Mouse (Mus musculus): ENCODE data around the gene Itga7. TPM values are rescaled to one million over a fixed set of nuclear protein-coding genes. Genes with fewer than 3 reads are reported as not detected.

Gene Itga7
- polyA plus RNA-seq, 1 experiment from 2014 or later, result 5.2 TPM

DNA sequence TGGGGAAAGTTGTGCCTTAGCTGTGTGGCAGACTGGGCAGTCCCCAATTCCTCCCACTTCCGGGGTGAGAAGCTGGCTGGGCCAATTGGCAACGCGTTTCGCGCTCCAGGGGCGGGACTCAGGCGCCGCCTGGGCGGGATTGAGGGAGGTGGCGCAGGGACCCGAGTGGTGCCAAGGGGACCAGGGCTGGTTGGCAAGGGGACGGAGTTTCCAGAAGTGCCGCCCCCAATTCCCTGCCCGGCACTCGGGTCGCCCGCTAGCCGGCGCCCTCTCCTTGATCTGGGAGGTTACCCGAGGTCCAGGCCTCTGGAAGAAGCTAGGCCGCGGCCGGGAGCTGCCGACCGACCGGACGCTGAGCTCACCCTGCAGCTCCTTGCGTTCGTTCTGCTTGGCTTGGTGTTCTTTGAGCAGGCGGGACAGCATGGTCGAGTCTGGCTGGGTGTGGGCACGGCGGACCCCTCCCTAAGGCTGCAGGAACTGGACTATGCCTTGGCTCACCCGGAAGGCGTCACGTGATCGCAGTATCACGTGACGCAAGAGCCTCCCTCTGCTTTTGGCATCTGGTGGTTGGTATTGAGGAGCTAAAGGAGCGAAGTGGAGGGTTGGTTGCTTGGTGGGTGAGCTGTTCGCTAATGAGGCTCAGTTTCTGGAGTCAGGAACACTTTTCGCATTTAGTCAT, 10.5 kb upstream of the Itga7 start:
- peaks cover 53% of the 10 kb centered on the region for H3K4me1 ChIP-seq
- H3K9ac ChIP-seq, result peak overlapping the region; percentile 82
- H3K27me3 ChIP-seq (replicated peaks), result no peaks in the 10 kb centered on the region
- peak; percentile 96 for ATAC-seq (ENCODE audit: insufficient read depth, low FRiP score, low read depth)
- peak overlapping the region; percentile 89 for H3K4me2 ChIP-seq
- H3K27ac ChIP-seq, result peak overlapping the region; percentile 98
- WGBS, result under 1% methylated on average over 42 of the region's 42 CpGs
- H3K9me3 ChIP-seq, result no peaks in the 10 kb centered on the region
- H3K36me3 ChIP-seq, result no peaks in the 10 kb centered on the region
- H3K4me3 ChIP-seq (replicated peaks), result peak overlapping the region; percentile 93

DNA sequence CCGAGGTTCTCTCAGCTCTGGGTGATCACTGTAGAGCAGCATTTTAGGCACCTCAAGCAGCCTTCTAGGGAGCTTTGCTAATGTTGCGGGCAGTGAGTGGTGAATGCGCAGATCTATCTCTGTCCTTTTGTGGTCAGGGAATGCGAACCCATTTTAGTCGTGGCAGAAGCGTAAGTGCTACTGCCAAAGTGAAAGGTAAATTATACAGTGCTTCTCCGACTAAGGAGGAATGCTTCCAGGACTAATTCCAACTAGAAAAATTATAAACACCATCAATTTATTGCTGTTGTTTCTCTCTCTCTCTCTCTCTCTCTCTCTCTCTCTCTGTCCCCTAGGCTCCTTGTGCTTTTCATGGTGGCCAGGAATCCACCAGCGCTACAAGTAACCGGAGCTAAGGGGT, 9.7 kb upstream of the Itga7 start, which contains the start of gene Bloc1s1:
Gene Bloc1s1, minus strand, starts transcription at position 101 of the 400 bp plus-strand sequence.
- Histone ChIP-seq H3K27me3 (replicated peaks) (no peaks in the 10 kb centered on the region), H3K4me2 (peak within 1 kb of the TSS; percentile 89), H3K27ac (peak within 1 kb of the TSS; percentile 98), H3K9me3 (no peaks in the 10 kb centered on the region), H3K9ac (peak within 1 kb of the TSS; percentile 82), H3K36me3 (no peaks in the 10 kb centered on the region), H3K4me1 (peaks cover 47% of the 10 kb centered on the region), H3K4me3 (replicated peaks) (peak within 1 kb of the TSS; percentile 93)
- no peak for ATAC-seq (ENCODE audit: insufficient read depth, low FRiP score, low read depth)
- 51% methylated on average over 9 of the region's 9 CpGs for WGBS

DNA sequence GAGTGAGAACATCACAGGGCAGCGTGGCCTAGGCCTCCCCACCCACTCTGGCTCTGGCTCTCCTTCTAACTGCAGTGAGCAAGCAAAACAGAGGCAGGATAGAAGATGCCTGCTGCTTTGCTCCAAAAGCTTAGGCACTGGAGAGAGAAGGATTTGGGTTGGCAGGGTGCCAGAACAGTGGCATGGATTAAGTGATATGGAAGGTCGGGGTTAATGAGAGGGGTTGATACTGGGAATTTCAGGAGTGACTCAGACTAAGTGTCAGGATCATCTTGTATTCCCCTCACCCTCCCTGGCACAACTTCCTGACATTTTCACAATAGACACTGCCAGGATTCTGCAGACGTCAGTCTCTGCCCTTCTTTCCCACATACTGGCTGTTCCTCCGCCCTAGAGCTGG, 5.3 kb upstream of the Itga7 start:
- no peak for ATAC-seq (ENCODE audit: insufficient read depth, low FRiP score, low read depth)
- H3K4me1 ChIP-seq, result peaks cover 10% of the 10 kb centered on the region; the same call in 1 of the 2 replicates
- no peak overlapping the region for H3K4me2 ChIP-seq
- H3K36me3 ChIP-seq, result no peaks in the 10 kb centered on the region
- peaks cover 23% of the 10 kb centered on the region for H3K27me3 ChIP-seq (replicated peaks)
- no peaks in the 10 kb centered on the region for H3K9me3 ChIP-seq
- no peak overlapping the region for H3K9ac ChIP-seq
- no peak overlapping the region for H3K27ac ChIP-seq
- 44% methylated on average over 4 of the region's 4 CpGs for WGBS
- H3K4me3 ChIP-seq (replicated peaks), result no peak overlapping the region

DNA sequence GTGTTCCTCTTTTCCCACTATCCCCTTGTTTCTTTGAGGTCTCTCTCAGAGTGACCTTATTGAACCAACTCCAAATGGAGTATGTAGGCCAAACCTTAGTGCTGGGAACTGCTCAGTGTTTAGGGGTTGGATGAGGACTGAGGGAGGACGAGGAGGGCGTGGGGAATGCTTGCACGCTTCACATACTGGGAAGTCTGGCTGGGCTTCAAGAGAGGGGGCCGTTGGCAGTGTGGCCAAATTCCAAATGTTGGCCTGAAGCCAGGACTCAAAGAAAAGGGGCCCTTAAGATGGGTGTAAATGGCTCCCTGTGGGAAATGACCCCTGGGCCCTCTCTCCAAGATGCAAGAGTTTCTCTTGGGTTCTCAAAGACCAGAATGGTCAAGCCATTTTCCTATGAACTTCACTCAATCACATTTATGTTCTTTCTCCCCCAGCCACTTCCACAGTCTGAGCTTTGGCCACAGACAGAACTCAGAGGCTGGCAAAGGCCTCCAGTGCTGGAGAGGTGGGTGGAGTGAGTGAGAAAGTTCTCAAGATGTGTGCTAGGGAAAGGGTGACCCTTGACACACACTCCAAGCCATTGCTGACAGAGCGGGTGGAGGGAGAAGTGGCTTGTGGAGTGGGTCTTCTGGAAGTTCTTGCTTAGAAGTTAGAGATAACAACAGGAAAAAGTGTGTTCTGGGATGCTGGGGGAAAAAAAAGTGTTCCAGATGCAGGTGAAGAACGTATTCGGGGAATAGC, 3.8 kb upstream of the Itga7 start:
- 66% methylated on average over 7 of the region's 7 CpGs for whole genome bisulfite sequencing
- Histone ChIP-seq H3K9me3 (no peaks in the 10 kb centered on the region), H3K36me3 (no peaks in the 10 kb centered on the region), H3K4me1 (0 out of 2 replicates have a peak, but pooled peaks cover 5% of the 10 kb centered on the region), H3K4me2 (no peak overlapping the region), H3K9ac (no peak overlapping the region), H3K27me3 (replicated peaks) (peaks cover 37% of the 10 kb centered on the region), H3K27ac (no peak overlapping the region), H3K4me3 (replicated peaks) (no peak overlapping the region)
- no peak for ATAC-seq (ENCODE audit: insufficient read depth, low FRiP score, low read depth)

DNA sequence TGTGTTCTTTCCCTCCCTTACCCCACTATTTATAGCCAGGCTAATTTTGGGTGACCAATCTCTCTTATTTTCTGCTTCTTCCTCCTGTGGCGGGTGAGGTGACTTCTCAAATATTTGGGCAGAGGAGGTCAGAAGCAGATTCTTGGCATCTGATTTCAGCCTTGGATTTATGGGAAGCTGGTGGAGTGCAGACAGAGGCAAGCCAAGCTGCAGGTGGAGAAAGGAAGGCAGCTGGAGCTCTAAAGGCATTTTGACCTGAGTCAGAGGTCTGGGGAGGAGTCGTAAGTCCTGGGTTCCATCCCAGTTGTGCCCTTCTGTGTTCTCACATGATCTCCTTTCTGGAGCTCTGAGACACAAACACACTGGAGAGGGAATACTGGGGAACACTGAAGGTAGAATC, 2.2 kb upstream of the Itga7 start:
- no peaks in the 10 kb centered on the region for H3K36me3 ChIP-seq
- no peak overlapping the region for H3K27ac ChIP-seq
- peaks cover 48% of the 10 kb centered on the region for H3K27me3 ChIP-seq (replicated peaks)
- H3K4me1 ChIP-seq, result 0 out of 2 replicates have a peak, but pooled peaks cover 5% of the 10 kb centered on the region
- H3K4me3 ChIP-seq (replicated peaks), result no peak overlapping the region
- WGBS, result 44% methylated on average over 2 of the region's 2 CpGs
- H3K9ac ChIP-seq, result no peak overlapping the region
- H3K9me3 ChIP-seq, result no peaks in the 10 kb centered on the region
- H3K4me2 ChIP-seq, result no peak overlapping the region
- no peak for ATAC-seq (ENCODE audit: insufficient read depth, low FRiP score, low read depth)

DNA sequence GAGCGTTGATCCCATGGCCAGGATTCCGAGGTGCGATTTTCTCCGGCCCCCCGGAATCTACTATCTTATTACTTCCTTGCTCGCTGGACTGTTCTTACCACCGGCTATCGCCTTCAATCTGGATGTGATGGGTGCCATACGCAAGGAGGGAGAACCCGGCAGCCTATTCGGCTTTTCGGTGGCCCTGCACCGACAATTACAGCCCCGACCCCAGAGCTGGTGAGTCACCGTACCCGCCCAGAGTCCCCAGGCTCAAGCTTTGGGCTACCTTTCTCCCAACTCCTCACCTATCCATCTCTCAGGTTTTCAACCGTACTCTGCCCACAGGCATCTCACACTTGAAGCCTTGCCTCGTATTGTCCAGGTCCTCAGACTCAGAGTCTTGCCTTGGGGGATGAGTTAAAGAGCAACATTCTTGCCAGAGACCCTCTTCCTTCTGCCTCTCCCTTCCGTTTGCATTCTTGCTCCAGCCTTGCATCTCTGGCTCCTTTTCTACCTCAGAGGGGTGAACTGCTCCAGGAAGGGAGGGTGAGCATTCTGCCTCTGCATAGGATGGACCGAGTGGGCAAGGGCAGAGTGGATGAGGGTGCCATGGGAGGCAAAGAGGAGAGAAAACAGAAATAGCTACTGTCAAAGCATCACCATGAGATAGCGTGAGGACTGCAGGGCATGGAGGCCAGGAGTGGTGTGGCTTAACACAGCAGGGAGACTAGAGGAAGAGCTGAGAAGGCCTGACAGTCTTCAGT, 531 bp downstream of the Itga7 start:
- no peak for ATAC-seq (ENCODE audit: insufficient read depth, low FRiP score, low read depth)

DNA sequence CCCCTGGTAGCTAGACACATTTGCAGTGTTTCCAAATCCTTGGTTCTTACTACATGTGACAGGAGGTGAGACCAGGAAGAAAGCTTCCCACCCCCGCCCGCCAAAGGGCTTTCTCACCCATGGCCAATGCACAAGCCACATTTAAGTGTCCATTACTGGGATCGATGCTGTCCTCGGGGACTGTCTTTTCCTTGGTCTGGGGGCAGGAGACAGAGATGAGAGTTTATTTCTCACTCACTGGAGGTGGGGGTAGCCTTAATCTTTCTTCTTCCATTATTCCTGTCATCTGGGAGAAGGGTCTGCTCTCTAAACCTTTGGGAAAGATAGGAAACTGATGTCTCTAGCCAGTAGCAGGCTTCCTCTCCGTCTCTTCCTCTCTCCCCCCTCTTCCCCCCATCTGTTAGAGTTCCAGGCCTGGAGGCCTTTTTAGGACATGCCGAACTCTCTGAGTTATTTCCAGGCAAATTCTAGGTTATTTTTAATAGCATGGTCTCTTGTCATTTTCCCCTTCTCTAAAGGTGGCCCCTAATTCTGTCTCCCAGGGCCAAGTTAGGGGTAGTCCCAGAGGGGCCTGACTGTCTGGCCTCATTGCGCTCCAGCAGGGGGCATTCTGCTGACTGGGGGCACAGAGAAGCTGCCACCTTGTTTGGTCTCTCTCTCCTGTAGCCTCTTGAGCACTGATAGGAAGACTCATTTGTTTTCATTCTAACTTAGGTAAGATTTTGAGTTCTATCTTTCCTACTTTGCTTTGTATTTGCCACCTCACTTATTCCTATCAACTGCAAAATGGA, 1.6 kb downstream of the Itga7 start:
- peak overlapping the region; percentile 86; the same call in 1 of the 2 replicates for H3K4me2 ChIP-seq
- no peak overlapping the region for H3K9ac ChIP-seq
- H3K27me3 ChIP-seq (replicated peaks), result peaks cover 50% of the 10 kb centered on the region
- H3K36me3 ChIP-seq, result no peaks in the 10 kb centered on the region
- no peak overlapping the region for H3K27ac ChIP-seq
- no peaks in the 10 kb centered on the region for H3K9me3 ChIP-seq
- H3K4me1 ChIP-seq, result 0 out of 2 replicates have a peak, but pooled peaks cover 5% of the 10 kb centered on the region
- WGBS, result 58% methylated on average over 7 of the region's 7 CpGs
- ATAC-seq (ENCODE audit: insufficient read depth, low FRiP score, low read depth), result no peak
- no peak overlapping the region; the same call in 1 of the 2 replicates for H3K4me3 ChIP-seq (replicated peaks)

More for the DNA sequence above, 531 bp downstream of the Itga7 start:
- no peak overlapping the region for H3K9ac ChIP-seq
- WGBS, result 4% methylated on average over 21 of the region's 21 CpGs
- H3K4me2 ChIP-seq, result peak overlapping the region; percentile 86
- H3K4me1 ChIP-seq, result 0 out of 2 replicates have a peak, but pooled peaks cover 5% of the 10 kb centered on the region
- H3K27ac ChIP-seq, result no peak overlapping the region
- no peaks in the 10 kb centered on the region for H3K36me3 ChIP-seq
- H3K4me3 ChIP-seq (replicated peaks), result peak overlapping the region; percentile 39
- H3K9me3 ChIP-seq, result no peaks in the 10 kb centered on the region
- peaks cover 50% of the 10 kb centered on the region for H3K27me3 ChIP-seq (replicated peaks)

DNA sequence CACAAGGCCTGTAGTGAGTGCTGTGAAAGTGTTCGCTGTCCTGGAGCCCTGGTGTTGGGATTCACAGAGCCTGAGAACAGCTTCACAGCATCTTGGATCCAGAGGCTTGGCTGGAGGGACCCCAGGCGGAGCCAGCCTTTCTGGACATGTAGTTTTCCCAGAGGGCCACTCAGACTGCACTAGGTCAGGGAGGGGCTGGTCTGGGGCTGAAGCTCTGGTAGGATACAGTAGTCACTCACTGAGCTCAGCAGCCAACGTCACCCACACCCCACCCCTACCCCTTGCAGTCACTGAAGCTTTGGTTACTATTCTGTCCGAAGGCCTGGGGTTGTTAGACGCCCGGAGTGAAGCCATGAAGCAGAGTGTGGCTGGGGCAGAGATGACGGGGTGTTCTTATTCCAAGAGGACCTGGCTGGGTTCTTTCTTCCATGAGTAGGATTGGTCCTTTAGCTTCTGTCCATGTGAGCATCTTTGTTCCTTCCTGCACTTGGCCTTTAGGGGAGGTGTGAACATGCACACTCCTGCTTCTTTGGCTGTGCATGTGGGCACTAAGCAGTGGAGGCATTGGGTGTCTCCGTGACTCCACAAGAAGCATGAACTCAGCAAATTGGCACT, 2.3 kb downstream of the Itga7 start:
- 74% methylated on average over 8 of the region's 8 CpGs for WGBS
- no peaks in the 10 kb centered on the region for H3K36me3 ChIP-seq
- H3K9me3 ChIP-seq, result no peaks in the 10 kb centered on the region
- no peak overlapping the region for H3K27ac ChIP-seq
- H3K9ac ChIP-seq, result no peak overlapping the region
- no peak overlapping the region for H3K4me2 ChIP-seq
- peaks cover 47% of the 10 kb centered on the region for H3K27me3 ChIP-seq (replicated peaks)
- no peak overlapping the region for H3K4me3 ChIP-seq (replicated peaks)
- H3K4me1 ChIP-seq, result 0 out of 2 replicates have a peak, but pooled peaks cover 5% of the 10 kb centered on the region
- no peak for ATAC-seq (ENCODE audit: insufficient read depth, low FRiP score, low read depth)

DNA sequence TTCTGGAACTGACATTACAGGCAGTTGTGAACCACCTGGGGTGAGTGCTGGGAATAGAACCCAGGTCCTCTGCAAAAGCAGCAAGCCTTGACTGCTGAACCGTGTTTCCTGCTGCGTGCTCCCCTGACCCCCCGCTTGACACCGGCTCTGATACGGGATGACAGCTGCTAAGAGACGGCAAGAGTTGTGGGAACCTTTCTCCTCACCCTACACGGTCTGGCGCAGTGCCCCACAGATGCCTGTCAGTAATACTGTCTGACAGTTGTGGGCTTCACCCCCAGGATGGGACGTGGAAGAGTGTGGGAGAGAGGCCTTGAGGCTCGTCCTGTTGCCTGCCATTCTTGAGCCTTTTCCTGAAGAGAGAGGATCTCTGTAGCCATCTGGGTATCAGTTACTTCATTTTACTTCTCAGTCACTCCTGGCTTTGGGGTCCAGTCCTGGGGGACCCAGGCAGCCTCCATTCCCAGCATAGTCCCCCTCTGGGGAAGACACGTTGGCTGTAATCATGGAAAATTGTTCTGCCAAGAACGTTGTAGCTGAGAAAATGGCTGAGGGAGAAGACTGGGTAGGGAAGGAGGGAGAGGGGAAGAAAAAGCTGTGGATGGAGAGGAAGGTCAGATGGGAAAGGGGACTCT, 4.3 kb downstream of the Itga7 start:
- ATAC-seq (ENCODE audit: insufficient read depth, low FRiP score, low read depth), result no peak
- Histone ChIP-seq H3K27ac (no peak overlapping the region), H3K4me2 (no peak overlapping the region), H3K27me3 (replicated peaks) (peaks cover 32% of the 10 kb centered on the region), H3K9ac (no peak overlapping the region), H3K9me3 (no peaks in the 10 kb centered on the region), H3K4me3 (replicated peaks) (no peak overlapping the region), H3K4me1 (0 out of 2 replicates have a peak, but pooled peaks cover 5% of the 10 kb centered on the region), H3K36me3 (no peaks in the 10 kb centered on the region)
- WGBS, result 70% methylated on average over 12 of the region's 12 CpGs

DNA sequence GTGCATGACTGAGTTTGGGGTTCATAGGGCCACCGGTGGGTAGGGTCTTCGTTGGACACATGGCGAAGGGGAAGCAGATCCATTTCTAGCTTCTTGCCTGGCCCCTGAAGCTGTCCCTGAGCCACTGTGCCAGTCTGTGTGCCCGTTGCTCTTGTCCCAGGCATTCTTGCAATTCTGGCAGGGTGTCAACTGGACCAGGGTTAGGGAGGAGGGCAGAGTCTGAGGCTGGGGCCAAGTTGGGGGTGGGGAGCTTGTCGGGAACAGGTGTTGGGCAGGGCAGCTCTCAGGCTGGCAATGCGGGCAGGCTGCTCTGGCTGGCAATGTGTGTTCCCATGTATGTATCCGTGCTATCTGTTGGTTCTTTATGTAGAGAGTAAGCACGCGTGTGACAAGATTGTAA, 4.8 kb downstream of the Itga7 start:
- 81% methylated on average over 9 of the region's 9 CpGs for WGBS
- no peak overlapping the region for H3K4me3 ChIP-seq (replicated peaks)
- H3K9ac ChIP-seq, result no peak overlapping the region
- H3K9me3 ChIP-seq, result no peaks in the 10 kb centered on the region
- H3K4me2 ChIP-seq, result no peak overlapping the region
- no peaks in the 10 kb centered on the region for H3K36me3 ChIP-seq
- 0 out of 2 replicates have a peak, but pooled peaks cover 5% of the 10 kb centered on the region for H3K4me1 ChIP-seq
- no peak overlapping the region for H3K27ac ChIP-seq
- no peak for ATAC-seq (ENCODE audit: insufficient read depth, low FRiP score, low read depth)
- peaks cover 26% of the 10 kb centered on the region for H3K27me3 ChIP-seq (replicated peaks)
